Mouse (Mus musculus) granulocyte monocyte progenitor cell, adult 5-6 weeks (primary cell): ENCODE data around the gene Slc35a1. TPM values are rescaled to one million over a fixed set of nuclear protein-coding genes. Genes with fewer than 3 reads are reported as not detected.
"Not testable (repeated sequence)": the region's sequence is repeated elsewhere in the genome, so short reads cannot be mapped to it uniquely, and the experiment has no call there.

Source experiments
- ATAC-seq: replicated peaks from 2 replicates; pipeline ENCODE4 v1.8.0; 2016; ENCODE audit warnings: mild to moderate bottlenecking, moderate TSS enrichment, inconsistent platforms; ENCODE audit not compliant: poor library complexity, severe bottlenecking
- total RNA-seq, 2 experiments: library from RNA; stranded (forward) in 1 of 2; stranded (reverse) in 1 of 2; fragments of 200-712, 200-1000 nt in 1 of 2; fragments of >200 nt in 1 of 2; fragmentation: Nextera tagmentation in 1 of 2; gene quantifications; 2 replicates each; pipeline ENCODE4 v1.2.3; 2014 to 2017

Slc35a1 gene
- total RNA-seq (2014; fragmentation: Nextera tagmentation), result 18.5 and 30.9 TPM in 2 replicates
- 28.6 and 29.3 TPM in 2 replicates for total RNA-seq (2017)

DNA sequence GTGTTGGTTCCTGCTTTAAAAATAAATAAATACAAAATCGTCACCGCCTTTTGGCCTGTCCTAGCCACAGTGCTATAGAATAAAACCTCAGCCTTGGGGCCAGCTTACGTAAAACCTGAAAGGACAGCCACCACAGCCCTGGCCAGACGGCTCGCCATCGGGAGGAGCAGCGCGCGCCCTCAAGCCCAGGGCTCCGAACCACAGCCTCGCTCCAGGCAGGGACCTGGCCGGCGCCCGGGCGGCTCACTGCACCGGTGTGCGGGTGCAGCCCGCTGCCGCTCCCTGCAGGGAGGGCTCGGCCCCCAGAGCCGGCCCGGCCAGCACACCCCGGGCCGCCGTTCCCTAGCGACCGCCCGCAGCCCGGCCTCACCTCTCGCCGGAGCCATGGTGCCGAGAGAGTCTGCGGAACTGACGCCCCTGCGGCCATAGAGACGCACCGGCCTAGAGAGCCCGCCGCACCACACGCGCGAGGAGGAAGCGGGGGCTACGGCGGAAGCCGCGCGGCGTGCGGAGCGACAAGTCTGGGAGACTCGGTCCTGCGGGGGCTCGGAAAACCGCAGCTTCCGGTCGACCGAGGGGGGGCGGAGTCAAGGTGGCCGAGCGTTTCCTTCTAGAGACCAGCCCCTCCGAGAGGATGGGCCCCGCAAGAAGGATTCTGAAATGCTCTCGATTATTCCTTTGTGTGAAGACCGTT lies at the start of gene Slc35a1:
Gene Slc35a1 (minus strand): TSS at position 565 of the 694 bp plus-strand sequence.
- peak; percentile 99 for ATAC-seq

GRCm38 (mm10) chr4:34734461-34734860 lies 47.2 kb upstream of the Slc35a1 start:
- ATAC-seq, result no peak

DNA sequence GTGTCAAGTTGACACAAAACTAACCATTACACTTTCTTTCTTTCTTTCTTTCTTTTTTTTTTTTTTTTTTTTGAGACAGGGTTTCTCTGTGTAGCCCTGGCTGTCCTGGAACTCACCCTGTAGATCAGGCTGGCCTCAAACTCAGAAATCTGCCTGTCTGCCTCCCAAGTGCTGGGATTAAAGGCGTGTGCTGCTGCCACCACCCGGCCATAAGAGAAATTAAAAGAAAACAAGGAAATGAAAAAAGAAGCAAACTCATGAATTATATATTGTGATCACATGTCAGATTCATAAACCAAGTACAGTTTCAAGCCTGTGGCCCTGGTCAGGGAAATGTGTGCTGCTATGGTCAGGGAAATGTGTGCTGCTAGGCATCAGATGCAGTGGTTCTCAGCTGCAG lies 46.2 kb upstream of the Slc35a1 start:
- ATAC-seq, result not testable (repeated sequence)

DNA sequence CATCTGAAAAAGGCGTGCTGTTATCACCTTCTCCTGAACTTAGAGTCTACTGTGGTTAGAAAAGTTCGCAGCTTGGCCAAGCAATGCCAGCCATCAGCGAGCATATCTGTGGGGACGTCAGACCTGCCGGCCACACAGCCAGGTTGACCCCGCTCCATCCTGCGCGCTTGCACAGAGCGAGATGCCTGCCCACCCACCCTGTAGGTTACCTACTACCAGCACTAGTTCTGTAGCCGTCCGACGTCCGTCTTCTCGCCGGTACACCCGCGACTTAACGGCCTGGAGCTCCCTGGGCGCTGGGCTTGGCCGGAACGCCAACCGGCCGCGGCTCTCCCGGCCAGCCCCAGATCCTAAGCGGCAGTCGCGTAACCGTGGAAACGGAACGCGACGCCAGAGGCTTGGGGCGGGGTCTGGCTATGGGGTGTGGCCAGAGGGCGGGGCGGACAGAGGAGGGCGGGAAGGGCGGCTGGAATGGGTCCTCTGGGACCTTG lies 42.7 kb upstream of the Slc35a1 start, which contains the start of gene Cfap206:
Gene Cfap206 (minus strand): TSS at position 356 of the 491 bp plus-strand sequence.
- ATAC-seq, result peak; percentile 100

DNA sequence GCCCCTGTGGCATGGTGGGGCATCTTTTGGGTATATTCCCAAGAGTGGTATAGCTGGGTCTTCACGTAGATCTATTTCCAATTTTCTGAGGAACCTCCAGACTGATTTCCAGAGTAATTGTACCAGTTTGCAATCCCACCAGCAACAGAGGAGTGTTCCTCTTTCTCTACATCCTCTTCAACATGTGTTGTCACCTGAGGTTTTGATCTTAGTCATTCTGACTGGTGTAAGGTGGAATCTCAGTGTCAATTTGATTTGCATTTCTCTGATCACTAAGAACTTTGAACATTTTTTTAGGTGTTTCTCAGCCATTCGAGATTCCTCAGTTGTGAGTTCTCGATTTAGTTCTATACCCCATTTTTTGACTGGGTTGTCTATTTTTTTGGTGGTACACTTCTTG lies 38.5 kb upstream of the Slc35a1 start:
- not testable (repeated sequence) for ATAC-seq

- no peak for ATAC-seq
Measured at GRCm38 (mm10) chr4:34724306-34724705, 37.1 kb upstream of the Slc35a1 start.

DNA sequence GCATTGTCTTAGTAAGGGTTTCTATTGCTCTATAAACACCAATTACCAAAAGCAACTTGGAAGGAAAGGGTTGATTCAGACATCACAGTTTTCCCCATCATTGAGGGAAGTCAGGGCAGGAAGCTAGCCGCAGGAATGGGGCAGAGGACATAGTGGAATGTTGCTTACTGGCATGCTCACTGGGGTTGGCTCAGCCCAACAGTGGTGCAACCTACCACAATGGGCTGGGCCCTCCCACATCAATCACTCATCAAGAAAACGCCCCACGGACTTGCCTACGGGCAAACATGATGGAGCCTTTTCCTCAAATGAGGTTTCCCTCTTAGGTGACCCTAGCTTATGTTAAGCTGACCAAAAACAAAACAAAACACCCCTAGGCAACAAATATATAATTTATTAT lies 35.9 kb upstream of the Slc35a1 start:
- no peak for ATAC-seq

DNA sequence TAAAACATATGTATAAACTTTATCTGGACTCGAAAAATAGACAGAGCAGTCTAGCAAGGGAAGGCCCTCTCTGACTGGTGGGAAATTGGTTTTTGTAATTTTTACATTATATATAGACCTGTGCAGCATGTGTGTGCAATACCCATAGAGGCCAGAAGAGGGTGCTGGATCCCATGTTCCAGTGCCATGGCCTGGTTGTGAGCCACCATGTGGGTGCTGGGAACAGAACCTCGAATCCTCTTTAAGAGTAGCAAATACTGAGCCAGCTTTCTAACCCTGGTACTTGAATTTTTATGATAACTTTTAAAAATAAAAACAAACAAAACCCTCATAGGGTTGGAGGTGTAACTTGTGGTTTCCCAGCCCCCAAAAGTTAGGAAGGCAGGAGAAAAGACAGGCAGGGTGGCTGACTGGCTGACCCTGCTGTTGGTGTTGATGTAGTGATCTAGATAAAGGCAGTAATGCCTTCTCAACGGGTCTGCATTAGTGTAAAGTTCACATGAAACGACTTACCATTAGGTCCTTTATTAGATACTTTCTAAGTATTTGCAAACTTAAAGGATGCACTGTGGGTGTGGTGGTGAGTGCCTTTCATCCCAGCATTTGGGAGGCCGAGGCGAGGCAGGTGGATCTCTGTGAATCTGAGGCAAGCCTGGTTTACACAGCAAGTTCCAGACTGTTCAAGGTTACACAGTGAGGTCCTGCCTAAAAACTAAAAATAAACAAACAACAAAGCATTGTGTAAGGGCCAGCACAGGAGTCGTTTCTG lies 33.1 kb upstream of the Slc35a1 start:
- ATAC-seq, result no peak

GRCm38 (mm10) chr4:34719421-34719820 lies 32.2 kb upstream of the Slc35a1 start:
- ATAC-seq, result no peak

DNA sequence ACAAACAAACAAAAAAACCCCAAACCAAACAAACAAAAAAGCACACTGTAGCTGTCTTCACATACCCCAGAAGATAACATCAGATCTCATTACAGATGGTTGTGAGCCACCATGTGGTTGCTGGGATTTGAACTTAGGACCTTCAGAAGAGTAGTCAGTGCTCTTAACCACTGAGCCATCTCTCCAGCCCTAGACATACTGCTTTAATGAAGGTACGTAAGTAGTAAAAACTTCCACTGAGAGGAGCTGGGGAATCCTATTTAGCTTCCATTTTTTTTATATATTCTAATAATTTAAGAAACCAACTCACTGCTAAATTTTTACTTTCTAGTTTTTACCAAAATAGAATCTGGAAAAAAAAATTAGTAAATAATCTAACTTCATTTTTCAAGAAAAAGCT lies 27.8 kb upstream of the Slc35a1 start:
- no peak for ATAC-seq

DNA sequence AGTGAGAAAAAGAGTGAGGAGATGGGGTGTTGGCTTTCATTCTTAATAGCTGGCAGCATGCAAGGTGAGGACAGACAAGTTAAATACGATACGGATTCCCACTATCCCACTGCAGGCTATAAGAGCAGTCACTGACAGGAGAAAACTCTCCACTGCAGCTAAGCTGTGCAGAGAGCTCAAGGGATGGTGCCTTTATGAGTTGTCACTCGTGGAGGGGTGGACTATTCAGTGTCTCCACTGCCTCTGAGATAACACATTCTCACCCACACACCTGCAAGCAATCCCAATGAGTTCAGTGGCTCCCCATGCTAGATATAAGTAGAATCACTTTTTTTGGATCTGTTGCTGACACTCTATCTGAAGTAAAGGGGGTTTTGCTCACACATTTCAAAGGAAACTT lies 20.9 kb upstream of the Slc35a1 start:
- no peak for ATAC-seq

DNA sequence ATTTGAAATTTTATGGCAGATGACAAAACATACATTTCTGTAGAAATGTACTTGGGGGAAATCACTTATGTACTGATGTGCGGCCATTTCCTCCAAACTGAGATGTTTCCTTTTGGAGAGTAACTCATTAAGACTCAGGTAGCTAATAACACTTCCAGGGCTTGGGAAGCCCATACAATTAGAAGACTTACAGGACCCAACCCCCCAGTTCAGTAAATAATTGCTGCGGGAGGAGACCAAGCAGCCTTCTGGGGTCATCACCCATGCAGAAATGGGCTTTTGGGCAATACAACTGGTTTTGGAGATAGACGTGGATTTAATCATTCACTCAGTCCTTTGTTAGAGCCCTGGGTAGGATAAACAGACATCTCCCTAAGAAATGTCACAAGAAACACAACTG lies 20.0 kb upstream of the Slc35a1 start:
- no peak for ATAC-seq

- no peak for ATAC-seq
Measured at GRCm38 (mm10) chr4:34703029-34703428, 15.8 kb upstream of the Slc35a1 start.

DNA sequence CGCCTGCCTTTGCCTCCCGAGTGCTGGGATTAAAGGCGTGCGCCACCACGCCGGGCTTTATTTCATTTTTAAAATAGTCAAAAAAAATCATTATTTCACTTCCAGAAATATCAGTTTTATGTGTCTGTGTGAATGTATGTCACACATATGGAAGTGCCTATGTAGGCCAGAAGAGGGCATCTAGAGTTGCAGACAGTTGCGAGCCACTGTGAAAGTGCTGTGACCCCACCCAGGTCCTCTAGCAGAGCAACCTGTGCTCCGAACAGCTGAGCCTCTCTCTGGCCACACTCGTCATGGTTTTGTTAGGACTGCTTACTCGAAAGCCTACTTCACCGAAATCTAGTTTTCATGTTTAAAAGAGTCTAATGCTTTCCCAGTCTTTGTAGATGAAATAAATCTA lies 15.0 kb upstream of the Slc35a1 start:
- no peak for ATAC-seq

- ATAC-seq, result peak; percentile 88
Measured at GRCm38 (mm10) chr4:34701528-34701927, 14.3 kb upstream of the Slc35a1 start.

DNA sequence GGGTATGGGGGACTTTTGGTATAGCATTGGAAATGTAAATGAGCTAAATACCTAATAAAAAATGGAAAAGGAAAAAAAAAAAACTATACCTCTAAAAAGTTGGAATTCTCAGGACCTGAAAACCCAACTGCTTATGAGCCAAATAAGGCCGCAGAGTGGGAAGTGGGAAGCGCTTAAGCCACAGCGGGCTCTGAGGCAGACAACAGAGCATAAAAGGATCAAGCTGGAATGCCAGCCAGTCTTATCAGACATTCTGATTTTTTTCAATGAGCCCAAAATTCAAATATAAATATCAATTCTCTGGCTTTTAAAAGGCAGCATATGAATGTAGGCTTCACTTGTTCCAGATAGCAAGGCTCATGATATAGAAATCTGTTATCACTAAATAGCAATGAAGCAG lies 783 bp upstream of the Slc35a1 start:
- no peak for ATAC-seq

DNA sequence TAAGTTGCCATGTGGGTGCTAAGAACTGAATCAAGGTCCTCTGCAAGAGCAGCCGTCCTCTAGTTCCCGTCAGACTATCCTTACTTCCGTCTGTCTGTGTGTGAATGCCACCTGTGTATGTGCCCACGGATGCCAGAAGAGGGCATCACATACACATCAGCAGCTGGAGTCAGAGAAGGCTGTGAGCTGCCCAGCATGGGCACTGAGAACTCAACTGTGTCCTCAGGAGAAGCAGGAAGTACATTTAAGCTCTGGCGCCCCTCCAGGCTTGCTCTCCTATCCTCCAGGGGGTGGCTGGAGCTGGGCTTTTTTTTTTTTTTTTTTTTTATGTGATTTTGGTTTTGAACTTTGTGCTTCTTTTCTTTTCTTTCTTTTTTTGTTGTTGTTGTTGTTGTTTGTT lies 6.7 kb downstream of the Slc35a1 start:
- peak; percentile 46; the same call in 1 of the 2 replicates for ATAC-seq

DNA sequence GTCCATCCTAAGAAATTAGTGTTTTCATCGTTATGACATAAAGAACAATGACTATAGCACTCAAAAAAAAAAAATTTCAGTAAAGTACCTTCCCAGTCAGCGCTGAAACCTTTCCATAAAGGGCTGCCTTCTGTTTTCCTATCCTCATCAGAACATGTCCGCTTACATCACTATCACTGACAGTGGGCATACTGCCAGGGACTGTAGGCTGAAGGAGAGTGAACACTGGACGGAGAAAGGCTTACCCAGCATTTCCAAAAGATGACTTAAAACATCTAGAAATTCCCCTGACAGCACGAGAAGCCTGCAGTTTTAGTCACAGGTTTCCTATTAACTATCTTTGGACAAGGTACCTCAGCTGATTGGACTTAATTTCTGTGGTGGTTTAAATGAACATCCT lies 13.5 kb downstream of the Slc35a1 start:
- no peak for ATAC-seq

- ATAC-seq, result no peak
Measured at GRCm38 (mm10) chr4:34667923-34668322, 19.3 kb downstream of the Slc35a1 start.

GRCm38 (mm10) chr4:34661927-34662326 lies 25.3 kb downstream of the Slc35a1 start:
- 0 out of 2 replicates have a peak, but pooled peaks have one; percentile 17 for ATAC-seq

GRCm38 (mm10) chr4:34661514-34661913 lies 25.7 kb downstream of the Slc35a1 start:
- ATAC-seq, result 0 out of 2 replicates have a peak, but pooled peaks have one; percentile 1
